Mouse (Mus musculus) ES-E14 (cell line): ENCODE data around the gene Actb. TPM values are rescaled to one million over a fixed set of nuclear protein-coding genes. Genes with fewer than 3 reads are reported as not detected.

ENCODE experiments used
- DNase-seq: peaks from one replicate; pipeline ENCODE4 v3.0.0-alpha.2; 2013; ENCODE audit warnings: low read depth, low spot score
- H3K27ac ChIP-seq: 2 replicates; pipeline ENCODE4 v1.5.1; 2012; ENCODE audit warnings: low read depth, mild to moderate bottlenecking, low read length, moderate library complexity, mixed read lengths; ENCODE audit not compliant: poor library complexity, insufficient read depth, severe bottlenecking
- H3K36me3 ChIP-seq: 2 replicates; pipeline ENCODE4 v1.6.1; 2012; ENCODE audit warnings: mild to moderate bottlenecking, low read length, moderate library complexity, mixed read lengths; ENCODE audit not compliant: control insufficient read depth, poor library complexity, insufficient read depth, severe bottlenecking
- H3K4me1 ChIP-seq, 2 experiments: fragments of 150-350 bp in 1 of 2; sonication (generic) in 1 of 2; 2 replicates each; pipeline ENCODE4 v1.6.1; 2012; ENCODE audit warnings: low read length in 2 of 2, mild to moderate bottlenecking in 1 of 2, mixed read lengths in 1 of 2; ENCODE audit not compliant: control insufficient read depth in 2 of 2, insufficient read depth in 2 of 2, poor library complexity in 1 of 2
- H3K4me3 ChIP-seq, 2 experiments: fragments of 150-350 bp in 1 of 2; sonication (generic) in 1 of 2; 2 replicates each; pipeline ENCODE4 v1.5.1; 2012; ENCODE audit warnings: low read length in 2 of 2, low read depth in 1 of 2, mild to moderate bottlenecking in 1 of 2, mixed read lengths in 1 of 2; ENCODE audit not compliant: insufficient read depth in 1 of 2, poor library complexity in 1 of 2, severe bottlenecking in 1 of 2
- H3K9ac ChIP-seq: 2 replicates; pipeline ENCODE4 v1.6.1; 2012; ENCODE audit warnings: low read depth, mild to moderate bottlenecking, low read length, mixed read lengths; ENCODE audit not compliant: poor library complexity, insufficient read depth, severe bottlenecking
- H3K9me3 ChIP-seq: fragments of 150-350 bp; sonication (generic); 2 replicates; pipeline ENCODE4 v1.6.1; 2012; ENCODE audit warnings: low read depth, mild to moderate bottlenecking, low read length; ENCODE audit not compliant: control insufficient read depth, insufficient read depth
- CHD2 ChIP-seq: IDR thresholded peaks from 2 replicates; pipeline ENCODE4 v1.6.1; 2014; ENCODE audit warnings: mild to moderate bottlenecking, low read depth, low read length, inconsistent platforms
- HCFC1 ChIP-seq: IDR thresholded peaks from 2 replicates; pipeline ENCODE4 v1.6.1; 2012; ENCODE audit warnings: low read length, inconsistent platforms, borderline replicate concordance; ENCODE audit not compliant: insufficient read depth
- MAFK ChIP-seq: IDR thresholded peaks from 2 replicates; pipeline ENCODE4 v1.6.1; 2014; ENCODE audit warnings: mild to moderate bottlenecking, low read depth, low read length, inconsistent platforms; ENCODE audit not compliant: insufficient read depth
- ZC3H11A ChIP-seq: IDR thresholded peaks from 2 replicates; pipeline ENCODE4 v1.6.1; 2012; ENCODE audit warnings: low read depth, mild to moderate bottlenecking, inconsistent platforms, low read length, borderline replicate concordance
- ZNF384 ChIP-seq: IDR thresholded peaks from 2 replicates; pipeline ENCODE4 v1.6.1; 2012; ENCODE audit warnings: low read depth, low read length, inconsistent platforms
- in situ Hi-C, 2 experiments: fragments of 600-800 bp; cut with MboI; formaldehyde crosslinking; loops; one replicate each; pipeline ENCODE4 v1.15.1; 2025; ENCODE audit warnings: low sequenced_read_pairs in 2 of 2, inconsistent platforms in 1 of 2; ENCODE audit not compliant: unreplicated experiment in 2 of 2
- total RNA-seq: library from RNA; depleted of rRNA; stranded (reverse); fragments of 300-350 nt; gene quantifications from 2 replicates; pipeline ENCODE4 v1.2.3, GENCODE M21; 2012

The Actb gene
- total RNA-seq, 1 experiment, result 4,692 TPM

DNA sequence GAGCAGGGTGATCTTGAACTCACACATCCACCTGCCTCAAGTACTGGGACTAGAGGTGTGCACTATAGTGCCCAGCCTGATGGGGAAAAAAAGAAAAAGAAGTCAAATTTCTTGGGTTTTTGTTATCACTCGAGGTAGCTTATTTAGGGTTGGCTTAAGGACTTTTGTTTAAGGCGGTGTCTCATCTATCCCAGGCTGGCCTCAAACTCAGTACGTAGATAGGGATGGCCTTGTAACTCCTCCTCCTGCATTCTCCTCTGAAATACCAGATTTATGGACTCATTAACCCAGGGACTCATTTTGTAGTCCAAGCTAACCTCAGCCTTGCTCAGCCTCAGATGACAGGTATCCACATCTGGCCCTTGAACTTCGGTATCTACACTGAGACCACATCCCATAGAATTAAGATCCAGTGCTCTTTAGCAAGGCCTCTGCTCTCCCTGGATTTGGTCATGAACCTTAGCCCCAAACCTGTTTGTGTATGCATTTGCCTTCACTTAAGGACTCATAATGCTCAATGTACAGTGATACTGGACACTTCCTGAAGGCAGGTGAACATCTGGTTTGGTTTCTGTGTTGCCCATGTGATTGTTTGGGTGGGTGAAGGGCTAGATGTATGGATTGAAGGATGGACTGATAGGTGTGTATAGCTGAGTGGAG lies 4.6 kb downstream of the Actb start:
- H3K9ac ChIP-seq, result no peak overlapping the region
- H3K27ac ChIP-seq, result no peak overlapping the region
- no peak for DNase-seq
- H3K9me3 ChIP-seq, result no peaks in the 10 kb centered on the region
- TF ChIP-seq ZC3H11A, result no peak
- peak; percentile 69 for TF ChIP-seq CHD2
- in situ Hi-C loops, result no loop called here
- H3K4me3 ChIP-seq, result no peak overlapping the region
- peaks cover 0 to 18% of the 10 kb centered on the region in 2 experiments; a peak in 1 of 4 replicates for H3K4me1 ChIP-seq
- H3K36me3 ChIP-seq, result peaks cover 44% of the 10 kb centered on the region

DNA sequence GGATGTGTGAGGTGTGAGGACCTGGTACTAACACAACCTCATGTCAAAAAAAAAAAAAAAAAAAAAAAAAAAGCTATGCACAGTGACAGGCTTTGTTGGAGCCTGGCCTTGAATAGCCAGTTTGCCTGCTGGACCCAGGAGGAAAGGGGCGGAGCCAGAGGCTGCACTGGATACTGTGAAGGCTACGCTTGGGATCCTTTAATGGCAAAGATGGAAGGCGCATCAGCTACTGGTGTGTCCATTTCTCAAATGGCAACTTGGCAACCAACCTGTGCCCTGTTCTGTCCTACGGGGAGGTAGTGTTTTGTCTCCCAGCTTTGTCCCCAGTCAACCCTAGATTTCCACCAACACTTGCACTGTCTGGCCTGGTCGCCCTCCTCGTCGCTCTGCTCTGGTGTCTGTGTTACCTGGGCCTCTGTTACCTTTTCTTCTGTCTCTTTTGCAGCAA lies 5.2 kb downstream of the Actb start:
- DNase-seq, result no peak
- Histone ChIP-seq H3K27ac (no peak overlapping the region), H3K9ac (no peak overlapping the region), H3K4me1 (peaks cover 0 to 17% of the 10 kb centered on the region in 2 experiments; a peak in 1 of 4 replicates), H3K9me3 (no peaks in the 10 kb centered on the region), H3K4me3 (no peak overlapping the region), H3K36me3 (peaks cover 44% of the 10 kb centered on the region)
- in situ Hi-C loops, result no loop called here
- TF ChIP-seq CHD2 (no peak; the same call in 1 of the 2 replicates), HCFC1 (no peak), ZNF384 (peak; percentile 94)

DNA sequence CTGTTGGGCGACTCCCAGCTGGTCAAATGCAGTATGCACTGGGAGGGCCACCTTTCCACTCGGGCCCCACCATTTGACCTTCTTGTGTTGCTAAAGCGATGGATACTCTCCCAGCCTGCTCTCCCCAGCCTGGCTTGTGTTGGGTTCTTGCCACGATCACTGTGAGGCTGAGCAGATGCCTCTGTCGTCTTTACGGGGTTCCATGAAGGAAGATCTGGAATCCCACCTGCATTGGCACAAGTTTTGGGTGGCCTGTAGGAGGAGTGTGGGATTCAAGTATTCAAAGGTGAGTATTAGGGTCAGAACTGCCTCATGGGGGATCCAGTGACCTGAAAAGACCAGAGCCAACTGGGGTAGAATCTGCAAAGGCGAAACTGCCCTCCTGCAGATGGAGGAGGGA lies 5.9 kb downstream of the Actb start:
- TF ChIP-seq CHD2 (no peak), MAFK (no peak), ZC3H11A (no peak), HCFC1 (no peak), ZNF384 (no peak)
- no peak for DNase-seq
- H3K4me3 ChIP-seq, result no peak overlapping the region
- no peaks in the 10 kb centered on the region for H3K9me3 ChIP-seq
- in situ Hi-C loops, result no loop called here
- no peak overlapping the region for H3K9ac ChIP-seq
- H3K27ac ChIP-seq, result no peak overlapping the region
- H3K4me1 ChIP-seq, result peaks cover 0 to 17% of the 10 kb centered on the region in 2 experiments; a peak in 1 of 4 replicates
- peaks cover 41% of the 10 kb centered on the region for H3K36me3 ChIP-seq

DNA sequence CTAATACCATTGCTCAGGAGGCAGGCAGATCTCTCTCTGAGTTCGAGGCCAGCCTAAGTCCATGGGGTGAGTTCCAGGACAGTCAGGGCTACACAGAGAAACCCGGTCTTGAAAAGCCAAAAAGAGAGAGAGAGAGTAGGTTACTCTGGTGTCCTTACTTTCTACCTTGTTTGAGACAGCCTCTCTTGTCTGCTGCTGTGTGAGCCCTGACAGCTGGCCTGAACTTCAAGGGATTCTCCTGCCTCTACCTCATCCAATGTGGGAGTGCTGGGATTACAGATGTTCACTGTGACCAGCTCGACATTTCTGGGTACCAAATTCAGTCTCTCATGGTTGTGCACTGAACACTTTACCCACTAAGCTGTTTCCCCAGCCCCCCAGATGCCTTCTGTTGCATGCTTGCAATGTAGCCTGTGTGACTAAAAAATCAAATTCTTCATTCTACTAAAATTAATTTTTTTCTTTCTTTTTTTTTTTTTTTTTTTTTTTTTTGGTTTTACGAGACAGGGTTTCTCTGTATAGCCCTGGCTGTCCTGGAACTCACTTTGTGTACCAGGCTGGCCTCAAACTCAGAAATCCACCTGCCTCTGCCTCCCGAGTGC lies 6.5 kb downstream of the Actb start:
- Histone ChIP-seq H3K36me3 (peaks cover 36% of the 10 kb centered on the region), H3K27ac (no peak overlapping the region), H3K9ac (no peak overlapping the region), H3K4me1 (peaks cover 0 to 17% of the 10 kb centered on the region in 2 experiments; a peak in 1 of 4 replicates), H3K9me3 (no peaks in the 10 kb centered on the region), H3K4me3 (no peak overlapping the region)
- in situ Hi-C loops, result no loop called here
- DNase-seq, result no peak
- TF ChIP-seq ZC3H11A (no peak), ZNF384 (peak; percentile 76), MAFK (no peak), CHD2 (0 out of 2 replicates have a peak, but pooled peaks have one; percentile 27), HCFC1 (no peak)
